Mouse (Mus musculus) thymus, adult 2 months (tissue): ENCODE data around the gene Arhgef19.

Source experiments
- CTCF ChIP-seq: fragments of 200-500 bp; IDR thresholded peaks from 2 replicates; pipeline ENCODE4 v1.5.1; 2012; ENCODE audit warnings: mild to moderate bottlenecking, control low read depth, low read length, moderate library complexity, borderline replicate concordance; ENCODE audit not compliant: control insufficient read depth, poor library complexity, insufficient read depth; ENCODE audit errors: extremely low read depth
- POLR2A ChIP-seq: fragments of 200-500 bp; IDR thresholded peaks from 2 replicates; pipeline ENCODE4 v1.6.1; 2012; ENCODE audit warnings: mild to moderate bottlenecking, low read length, control low read depth, moderate library complexity; ENCODE audit not compliant: control insufficient read depth, poor library complexity, insufficient read depth; ENCODE audit errors: extremely low read depth

DNA sequence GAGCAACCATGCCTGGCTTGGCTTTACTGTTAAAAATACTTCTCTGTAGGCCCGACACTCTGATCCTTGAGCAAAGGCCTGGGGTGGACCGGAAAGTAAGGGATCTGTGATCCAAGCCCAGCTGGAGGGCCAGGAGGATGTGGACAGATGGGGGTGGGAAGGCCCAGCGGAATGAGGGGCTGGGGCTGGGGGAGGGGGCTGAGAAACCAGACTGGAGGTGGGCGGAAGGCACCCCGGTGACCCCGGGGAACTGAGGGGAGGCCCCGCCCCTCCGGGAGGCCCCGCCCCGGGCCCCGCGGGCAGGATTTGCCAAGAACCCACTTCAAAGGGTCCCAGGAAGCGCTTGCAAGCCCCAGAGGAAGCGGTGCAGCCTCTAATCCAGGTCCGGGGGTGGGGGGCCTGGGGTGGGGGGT is 56.5 kb downstream of the Arhgef19 start:
- no peak for TF ChIP-seq CTCF
- no peak for TF ChIP-seq POLR2A
